Mouse (Mus musculus) megakaryocyte, embryonic 14.5 days (primary cell): Measurements from ENCODE around the gene Pmel.

Experiments
- FLI1 ChIP-seq: IDR thresholded peaks from 2 replicates; pipeline ENCODE4 v1.6.1; 2012; ENCODE audit warnings: low read length, inconsistent platforms, mixed read lengths
- GATA1 ChIP-seq: IDR thresholded peaks from 3 replicates; pipeline ENCODE4 v1.6.1; 2012; ENCODE audit warnings: mixed read lengths, low read length, inconsistent platforms, borderline replicate concordance

DNA sequence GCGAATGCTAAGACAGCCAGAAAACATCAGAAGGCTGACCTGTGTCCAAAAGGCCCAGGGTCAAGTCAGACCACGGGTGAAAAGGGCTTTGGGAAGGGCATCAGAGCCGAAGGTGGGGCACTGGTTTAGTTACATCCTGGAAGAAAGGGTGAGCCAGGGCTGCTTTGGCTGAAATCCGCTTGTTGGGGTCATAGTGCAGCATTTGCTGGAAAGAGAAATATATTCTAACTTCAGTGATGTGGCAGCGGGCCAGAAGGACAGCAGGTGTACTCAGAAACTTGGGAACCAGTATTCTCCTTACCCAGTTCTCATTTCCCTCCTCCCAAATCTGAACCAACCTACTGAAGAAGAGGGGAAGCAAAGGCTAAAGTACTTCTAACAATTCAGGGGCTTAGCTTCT is 5.0 kb upstream of the Pmel start:
- TF ChIP-seq GATA1 (no peak), FLI1 (no peak)
